Mouse (Mus musculus) spleen, adult 2 months (tissue): ENCODE results near the gene Rnaseh2a. TPM values are rescaled to one million over a fixed set of nuclear protein-coding genes. Genes with fewer than 3 reads are reported as not detected.

Source experiments
- DNase-seq, 2 experiments: peaks; one replicate each; pipeline versions ENCODE4 v3.0.0 to v3.0.0-alpha.2; 2012 to 2021; ENCODE audit warnings: low spot score in 2 of 2, low read depth in 1 of 2
- H3K27ac ChIP-seq: fragments of 200-500 bp; 2 replicates; pipeline ENCODE4 v1.5.1; 2012; ENCODE audit warnings: low read length, inconsistent platforms; ENCODE audit not compliant: insufficient read depth
- H3K27me3 ChIP-seq: fragments of 200-500 bp; 2 replicates; pipeline ENCODE4 v1.6.1; 2012; ENCODE audit warnings: mild to moderate bottlenecking, moderate library complexity, low read length, inconsistent platforms; ENCODE audit not compliant: control insufficient read depth, insufficient read depth
- H3K36me3 ChIP-seq: fragments of 200-500 bp; 2 replicates; pipeline ENCODE4 v1.6.1; 2012; ENCODE audit warnings: mild to moderate bottlenecking, low read length, inconsistent platforms; ENCODE audit not compliant: control insufficient read depth, insufficient read depth
- H3K4me1 ChIP-seq: fragments of 200-500 bp; 2 replicates; pipeline ENCODE4 v1.6.1; 2011; ENCODE audit warnings: inconsistent platforms; ENCODE audit not compliant: control insufficient read depth, insufficient read depth, insufficient read length
- H3K4me3 ChIP-seq: fragments of 200-500 bp; 2 replicates; pipeline ENCODE4 v1.5.1; 2011; ENCODE audit warnings: mild to moderate bottlenecking, inconsistent platforms; ENCODE audit not compliant: insufficient read depth, insufficient read length; ENCODE audit errors: extremely low read depth
- CTCF ChIP-seq: fragments of 200-500 bp; IDR thresholded peaks from 2 replicates; pipeline ENCODE4 v1.5.1; 2011; ENCODE audit warnings: mild to moderate bottlenecking, inconsistent platforms; ENCODE audit not compliant: insufficient read depth, insufficient read length, insufficient replicate concordance; ENCODE audit errors: extremely low read depth
- POLR2A ChIP-seq: fragments of 200-500 bp; IDR thresholded peaks from 2 replicates; pipeline ENCODE4 v1.6.1; 2011; ENCODE audit warnings: low read depth, low read length, inconsistent platforms
- WGBS: fragments of 180-500 bp; shearing (Covaris S2); methylation state at CpG from one replicate; pipeline ENCODE4 v1.1.7; 2018; 5-methylcytosine and 5-hydroxymethylcytosine counted together
- polyA plus RNA-seq: library from polyadenylated mRNA; depleted of rRNA; stranded (reverse); fragments of >200 nt; gene quantifications from 2 replicates; pipeline ENCODE4 v1.2.3, GENCODE M21; 2012

Rnaseh2a gene
- polyA plus RNA-seq, 1 experiment = 34.2 TPM

- H3K36me3 ChIP-seq = no peaks in the 10 kb centered on the region
- peaks cover 8% of the 10 kb centered on the region for H3K27me3 ChIP-seq
- H3K4me3 ChIP-seq = no peak overlapping the region
- TF ChIP-seq CTCF = no peak
- no peak for TF ChIP-seq POLR2A
- H3K27ac ChIP-seq = no peak overlapping the region
- peaks cover 4% of the 10 kb centered on the region for H3K4me1 ChIP-seq
- DNase-seq = no peak
- 8% methylated on average over 18 of the region's 18 CpGs for WGBS
Observed at GRCm38 (mm10) chr8:84952612-84953255, 16.8 kb downstream of the Rnaseh2a start.

- Histone ChIP-seq H3K36me3 (no peaks in the 10 kb centered on the region), H3K27me3 (peaks cover 30% of the 10 kb centered on the region), H3K27ac (no peak overlapping the region), H3K4me3 (no peak overlapping the region), H3K4me1 (peaks cover 8% of the 10 kb centered on the region)
- WGBS = 26% methylated on average over 12 of the region's 12 CpGs
- DNase-seq = no peak
- TF ChIP-seq CTCF = no peak
- TF ChIP-seq POLR2A = no peak
Observed at GRCm38 (mm10) chr8:84949753-84950152, 19.8 kb downstream of the Rnaseh2a start.

GRCm38 (mm10) chr8:84947241-84947545 lies 22.4 kb downstream of the Rnaseh2a start:
- Histone ChIP-seq H3K4me1 (peaks cover 4% of the 10 kb centered on the region), H3K27ac (no peak overlapping the region), H3K4me3 (no peak overlapping the region), H3K36me3 (no peaks in the 10 kb centered on the region), H3K27me3 (peaks cover 26% of the 10 kb centered on the region)
- no peak for DNase-seq
- WGBS = 11% methylated on average over 9 of the region's 9 CpGs
- TF ChIP-seq CTCF = no peak
- no peak for TF ChIP-seq POLR2A

- H3K27me3 ChIP-seq = peaks cover 26% of the 10 kb centered on the region
Observed at GRCm38 (mm10) chr8:84946528-84947240, 22.9 kb downstream of the Rnaseh2a start, which contains the start of gene Rtbdn. Rtbdn (plus strand) TSS chr8:84946991.

GRCm38 (mm10) chr8:84945633-84946527 lies 23.7 kb downstream of the Rnaseh2a start:
- peaks cover 26% of the 10 kb centered on the region for H3K27me3 ChIP-seq
- no peak overlapping the region for H3K4me3 ChIP-seq

More at GRCm38 (mm10) chr8:84946528-84947240, 22.9 kb downstream of the Rnaseh2a start, which contains the start of gene Rtbdn:
- Histone ChIP-seq H3K4me1 (peaks cover 4% of the 10 kb centered on the region), H3K4me3 (no peak within 1 kb of the TSS), H3K27ac (no peak within 1 kb of the TSS), H3K36me3 (no peaks in the 10 kb centered on the region)
- DNase-seq = no peak
- TF ChIP-seq POLR2A (no peak), CTCF (peak; percentile 4; the same call in 1 of the 2 replicates)
- WGBS = 14% methylated on average over 17 of the region's 17 CpGs

GRCm38 (mm10) chr8:84945235-84945632 lies 24.3 kb downstream of the Rnaseh2a start:
- peaks cover 26% of the 10 kb centered on the region for H3K27me3 ChIP-seq
- peaks cover 4% of the 10 kb centered on the region for H3K4me1 ChIP-seq
- H3K36me3 ChIP-seq = no peaks in the 10 kb centered on the region
- WGBS = 9% methylated on average over 11 of the region's 11 CpGs
- H3K4me3 ChIP-seq = no peak overlapping the region
- no peak overlapping the region for H3K27ac ChIP-seq
- TF ChIP-seq POLR2A = no peak
- TF ChIP-seq CTCF = no peak
- no peak for DNase-seq

More at GRCm38 (mm10) chr8:84945633-84946527, 23.7 kb downstream of the Rnaseh2a start:
- 2% methylated on average over 53 of the region's 67 CpGs for WGBS
- H3K36me3 ChIP-seq = no peaks in the 10 kb centered on the region
- H3K4me1 ChIP-seq = peaks cover 4% of the 10 kb centered on the region
- TF ChIP-seq POLR2A = no peak
- no peak for TF ChIP-seq CTCF
- H3K27ac ChIP-seq = no peak overlapping the region
- DNase-seq = no peak
